Mouse (Mus musculus): ENCODE results near the gene Hormad1. TPM values are rescaled to one million over a fixed set of nuclear protein-coding genes. Genes with fewer than 3 reads are reported as not detected.

The Hormad1 gene
- total and polyA plus RNA-seq, 3 experiments, result 0.11 TPM; not detected in 2

DNA sequence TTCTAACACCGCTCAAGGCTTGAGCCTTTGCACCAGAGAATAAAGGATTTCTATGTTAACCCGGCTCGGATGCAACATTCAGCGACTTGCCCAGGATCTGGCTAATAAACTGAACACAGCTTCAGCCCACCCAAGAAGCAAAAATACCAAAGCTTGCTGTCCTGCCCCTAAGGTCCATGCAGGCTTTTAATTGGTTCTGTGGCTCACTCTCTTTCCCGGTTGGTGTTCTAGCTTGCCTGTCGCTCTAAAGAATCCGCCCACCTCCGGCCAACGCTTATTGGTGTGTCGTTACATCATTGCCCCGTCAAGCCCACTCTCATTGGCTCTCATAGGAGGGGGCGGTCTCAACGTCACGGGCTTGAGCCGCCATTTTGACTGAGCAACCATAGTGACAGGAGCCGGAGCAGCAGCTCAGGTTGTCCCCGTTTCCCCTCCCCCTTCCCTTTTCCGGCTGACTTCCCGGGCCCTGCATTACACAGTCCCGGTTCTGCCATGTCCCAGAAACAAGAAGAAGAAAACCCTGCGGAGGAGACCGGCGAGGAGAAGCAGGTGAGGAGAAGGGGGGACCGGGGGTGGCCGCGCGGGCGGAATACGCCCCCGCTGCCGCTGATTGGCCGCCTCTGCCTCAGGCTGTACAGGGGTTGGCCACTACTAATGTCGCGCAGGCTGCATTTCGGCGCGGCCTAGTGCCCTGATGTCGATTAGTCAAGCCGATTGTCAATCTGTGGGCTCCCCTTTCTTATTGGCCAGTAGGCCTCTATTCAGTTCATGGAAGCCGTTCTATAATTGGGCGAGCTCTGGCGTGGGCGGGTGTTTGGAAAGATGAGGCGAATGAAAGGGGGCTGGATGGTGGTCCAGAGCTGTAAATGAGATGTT, 65.4 kb downstream of the Hormad1 start, which contains the start of gene Ensa:
Ensa (plus strand) TSS at position 366 of the 876 bp plus-strand sequence.
- DNase-seq (ENCODE audit: low spot score) (peak; percentile 98), ATAC-seq (ENCODE audit: extremely low read depth, insufficient number of reproducible peaks, low FRiP score, poor library complexity, severe bottlenecking) (peak; percentile 94)
- Histone ChIP-seq H3K4me1 (ENCODE audit: insufficient read depth, low read depth, low read length) (peaks cover 46% of the 10 kb centered on the region), H3K4me3 (ENCODE audit: low read depth, low read length) (peak within 1 kb of the TSS; percentile 74), H3K9me3 (replicated peaks) (no peaks in the 10 kb centered on the region), H3K36me3 (replicated peaks) (peaks cover 50% of the 10 kb centered on the region), H3K27me3 (ENCODE audit: insufficient read depth, low read length) (no peaks in the 10 kb centered on the region)
- TF ChIP-seq GATA2 (IDR thresholded peaks at IDR 0.05; ENCODE audit: borderline replicate concordance, low read depth, low read length) (no peak), GATA1 (IDR thresholded peaks at IDR 0.05; ENCODE audit: borderline replicate concordance, low read length) (no peak), CTCF (IDR thresholded peaks at IDR 0.05; ENCODE audit: low read depth, low read length) (no peak), POLR2AphosphoS5 (IDR thresholded peaks at IDR 0.05; ENCODE audit: insufficient replicate concordance, low read depth, low read length) (no peak), TAL1 (conservative IDR thresholded peaks at IDR 0.05; ENCODE audit: low read depth, low read length) (no peak)

DNA sequence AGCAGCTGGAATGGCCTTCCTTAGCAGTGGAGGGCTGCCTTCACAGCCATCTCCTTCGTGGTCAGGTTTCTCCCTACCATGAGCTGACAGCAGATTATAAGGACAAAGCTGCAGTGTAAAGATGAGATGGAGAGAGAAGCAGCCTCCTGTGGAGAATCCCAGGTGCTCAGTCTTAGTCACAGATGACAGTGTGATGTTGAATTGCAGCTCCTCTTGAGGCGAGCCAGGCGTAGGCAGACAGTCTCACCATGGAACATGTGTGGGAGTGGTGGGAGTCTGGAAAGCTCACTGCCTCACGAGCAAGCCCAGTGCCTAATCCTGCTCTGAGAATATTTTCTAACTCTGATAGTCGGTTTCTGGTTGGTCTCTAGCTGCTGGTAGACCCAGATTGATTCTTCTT, 68.3 kb downstream of the Hormad1 start:
- Histone ChIP-seq H3K4me1 (ENCODE audit: insufficient read depth, low read depth, low read length) (peaks cover 48% of the 10 kb centered on the region), H3K36me3 (replicated peaks) (peaks cover 69% of the 10 kb centered on the region)
- no peak for DNase-seq (ENCODE audit: low spot score)

DNA sequence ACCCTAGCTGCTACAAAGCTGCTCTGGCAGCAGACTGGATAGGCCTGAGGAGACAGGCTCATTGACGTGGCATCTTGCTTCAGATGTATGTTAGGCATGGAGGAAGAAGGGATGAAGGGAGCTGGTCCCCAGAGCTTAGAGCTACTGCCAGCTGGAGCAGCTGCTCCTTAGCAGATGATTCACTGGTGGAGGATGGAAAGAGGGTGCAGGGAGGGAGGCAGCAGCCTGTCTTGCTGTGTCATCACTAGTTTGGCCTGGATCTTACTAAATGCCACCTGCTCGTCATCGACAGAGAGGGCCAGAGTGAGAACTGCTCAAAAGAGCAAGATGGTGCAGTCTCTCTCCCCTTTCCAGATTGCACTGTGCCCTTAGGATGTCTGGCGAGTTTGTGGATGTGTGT, 70.3 kb downstream of the Hormad1 start:
- peaks cover 89% of the 10 kb centered on the region for H3K36me3 ChIP-seq (replicated peaks)
- H3K27me3 ChIP-seq (ENCODE audit: insufficient read depth, low read length), result no peaks in the 10 kb centered on the region
- ATAC-seq (ENCODE audit: extremely low read depth, insufficient number of reproducible peaks, low FRiP score, poor library complexity, severe bottlenecking) (no peak), DNase-seq (ENCODE audit: low spot score) (no peak)
- no peak overlapping the region for H3K4me3 ChIP-seq (ENCODE audit: low read depth, low read length)
- H3K4me1 ChIP-seq (ENCODE audit: insufficient read depth, low read depth, low read length), result peaks cover 39% of the 10 kb centered on the region
- no peaks in the 10 kb centered on the region for H3K9me3 ChIP-seq (replicated peaks)
- TF ChIP-seq GATA1 (IDR thresholded peaks at IDR 0.05; ENCODE audit: borderline replicate concordance, low read length), result no peak
- no peak for TF ChIP-seq POLR2AphosphoS5 (IDR thresholded peaks at IDR 0.05; ENCODE audit: insufficient replicate concordance, low read depth, low read length)
- TF ChIP-seq TAL1 (conservative IDR thresholded peaks at IDR 0.05; ENCODE audit: low read depth, low read length), result no peak
- no peak for TF ChIP-seq CTCF (IDR thresholded peaks at IDR 0.05; ENCODE audit: low read depth, low read length)
- no peak for TF ChIP-seq GATA2 (IDR thresholded peaks at IDR 0.05; ENCODE audit: borderline replicate concordance, low read depth, low read length)

More for the DNA sequence above, 68.3 kb downstream of the Hormad1 start:
- H3K9me3 ChIP-seq (replicated peaks), result no peaks in the 10 kb centered on the region
- TF ChIP-seq GATA2 (IDR thresholded peaks at IDR 0.05; ENCODE audit: borderline replicate concordance, low read depth, low read length) (no peak), POLR2AphosphoS5 (IDR thresholded peaks at IDR 0.05; ENCODE audit: insufficient replicate concordance, low read depth, low read length) (no peak), CTCF (IDR thresholded peaks at IDR 0.05; ENCODE audit: low read depth, low read length) (no peak), GATA1 (IDR thresholded peaks at IDR 0.05; ENCODE audit: borderline replicate concordance, low read length) (no peak), TAL1 (conservative IDR thresholded peaks at IDR 0.05; ENCODE audit: low read depth, low read length) (no peak)
- H3K4me3 ChIP-seq (ENCODE audit: low read depth, low read length), result no peak overlapping the region
- no peak for ATAC-seq (ENCODE audit: extremely low read depth, insufficient number of reproducible peaks, low FRiP score, poor library complexity, severe bottlenecking)
- H3K27me3 ChIP-seq (ENCODE audit: insufficient read depth, low read length), result no peaks in the 10 kb centered on the region

DNA sequence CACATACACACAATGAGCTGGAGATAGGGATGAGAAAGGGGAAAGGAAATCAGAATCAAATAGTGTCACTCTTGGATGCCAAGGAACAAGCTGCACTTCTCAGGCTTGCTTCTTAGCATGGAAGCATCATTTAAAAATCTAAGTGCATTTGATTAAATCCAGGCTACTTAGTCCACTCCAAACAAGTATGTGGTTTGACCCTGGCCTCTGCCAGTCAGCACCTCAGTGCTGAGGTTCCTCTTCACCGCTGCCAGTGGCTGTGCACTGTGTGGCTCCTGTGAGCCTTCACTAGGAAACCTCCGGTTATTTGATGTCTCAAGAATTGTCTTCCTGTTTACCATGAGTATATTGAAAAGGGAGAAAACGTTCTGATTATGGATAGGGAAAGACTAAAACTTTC, 71.4 kb downstream of the Hormad1 start:
- no peak overlapping the region for H3K4me3 ChIP-seq (ENCODE audit: low read depth, low read length)
- ATAC-seq (ENCODE audit: extremely low read depth, insufficient number of reproducible peaks, low FRiP score, poor library complexity, severe bottlenecking), result no peak
- H3K9me3 ChIP-seq (replicated peaks), result no peaks in the 10 kb centered on the region
- peaks cover 100% of the 10 kb centered on the region for H3K36me3 ChIP-seq (replicated peaks)
- DNase-seq (ENCODE audit: low spot score), result no peak
- H3K4me1 ChIP-seq (ENCODE audit: insufficient read depth, low read depth, low read length), result peaks cover 40% of the 10 kb centered on the region
- no peak for TF ChIP-seq GATA2 (IDR thresholded peaks at IDR 0.05; ENCODE audit: borderline replicate concordance, low read depth, low read length)
- no peak for TF ChIP-seq POLR2AphosphoS5 (IDR thresholded peaks at IDR 0.05; ENCODE audit: insufficient replicate concordance, low read depth, low read length)
- no peak for TF ChIP-seq GATA1 (IDR thresholded peaks at IDR 0.05; ENCODE audit: borderline replicate concordance, low read length)
- TF ChIP-seq CTCF (IDR thresholded peaks at IDR 0.05; ENCODE audit: low read depth, low read length), result no peak
- TF ChIP-seq TAL1 (conservative IDR thresholded peaks at IDR 0.05; ENCODE audit: low read depth, low read length), result no peak
- no peaks in the 10 kb centered on the region for H3K27me3 ChIP-seq (ENCODE audit: insufficient read depth, low read length)

DNA sequence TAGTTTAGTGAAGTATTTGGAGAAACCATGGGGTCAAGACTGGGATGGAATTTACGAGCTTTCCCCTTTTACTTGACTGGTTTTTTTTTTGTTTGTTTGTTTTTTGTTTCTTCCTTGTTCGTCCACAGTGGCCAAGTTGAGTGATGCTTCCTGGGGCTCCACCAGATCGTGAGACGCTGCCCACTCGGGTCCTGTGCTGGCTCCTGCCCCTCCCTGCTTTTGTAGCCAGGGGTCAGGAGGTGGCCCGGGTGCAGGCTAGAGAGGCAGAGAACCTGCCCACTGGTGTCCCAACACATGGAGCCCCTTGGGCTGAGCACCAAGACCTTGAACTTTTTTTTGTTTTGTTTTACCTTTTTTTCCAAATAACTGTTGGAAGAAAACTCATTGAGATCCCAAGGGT, 71.8 kb downstream of the Hormad1 start:
- no peaks in the 10 kb centered on the region for H3K27me3 ChIP-seq (ENCODE audit: insufficient read depth, low read length)
- no peak for ATAC-seq (ENCODE audit: extremely low read depth, insufficient number of reproducible peaks, low FRiP score, poor library complexity, severe bottlenecking)

More for the DNA sequence above, 71.8 kb downstream of the Hormad1 start:
- Histone ChIP-seq H3K4me3 (ENCODE audit: low read depth, low read length) (no peak overlapping the region), H3K4me1 (ENCODE audit: insufficient read depth, low read depth, low read length) (peaks cover 35% of the 10 kb centered on the region), H3K36me3 (replicated peaks) (peaks cover 100% of the 10 kb centered on the region), H3K9me3 (replicated peaks) (no peaks in the 10 kb centered on the region)
- no peak for DNase-seq (ENCODE audit: low spot score)
- TF ChIP-seq GATA1 (IDR thresholded peaks at IDR 0.05; ENCODE audit: borderline replicate concordance, low read length) (no peak), CTCF (IDR thresholded peaks at IDR 0.05; ENCODE audit: low read depth, low read length) (no peak), TAL1 (conservative IDR thresholded peaks at IDR 0.05; ENCODE audit: low read depth, low read length) (no peak), GATA2 (IDR thresholded peaks at IDR 0.05; ENCODE audit: borderline replicate concordance, low read depth, low read length) (no peak), POLR2AphosphoS5 (IDR thresholded peaks at IDR 0.05; ENCODE audit: insufficient replicate concordance, low read depth, low read length) (no peak)
